Mouse (Mus musculus) C2C12 (cell line): ENCODE data around the gene Mmp17. TPM values are rescaled to one million over a fixed set of nuclear protein-coding genes. Genes with fewer than 3 reads are reported as not detected.
"Not testable (repeated sequence)": the region's sequence is repeated elsewhere in the genome, so short reads cannot be mapped to it uniquely, and the experiment has no call there.

Experiments
- H3K27me3 ChIP-seq: one replicate; pipeline ENCODE4 v1.6.1; 2011; ENCODE audit not compliant: control insufficient read depth, insufficient read depth, insufficient read length
- H3K36me3 ChIP-seq: one replicate; pipeline ENCODE4 v1.6.1; 2011; ENCODE audit not compliant: control insufficient read depth, insufficient read depth
- H3K4me3 ChIP-seq: one replicate; pipeline ENCODE4 v1.5.1; 2011; ENCODE audit warnings: mild to moderate bottlenecking, control low read depth; ENCODE audit not compliant: poor library complexity, insufficient read depth, severe bottlenecking
- H3K79me2 ChIP-seq: one replicate; pipeline ENCODE4 v1.6.1; 2011; ENCODE audit not compliant: control insufficient read depth, insufficient read depth
- H3K79me3 ChIP-seq: one replicate; pipeline ENCODE4 v1.6.1; 2011; ENCODE audit warnings: low read depth, control low read depth
- H3ac ChIP-seq: one replicate; pipeline ENCODE3; 2011; ENCODE audit warnings: low read depth; ENCODE audit not compliant: control insufficient read depth, insufficient read length
- CEBPB ChIP-seq: IDR thresholded peaks from one replicate; pipeline ENCODE4 v1.6.1; 2011; ENCODE audit warnings: low read depth, mild to moderate bottlenecking, control low read depth, moderate library complexity
- CTCF ChIP-seq: IDR thresholded peaks from one replicate; pipeline ENCODE4 v1.5.1; 2011; ENCODE audit not compliant: control insufficient read depth, insufficient read depth, insufficient read length
- FOSL1 ChIP-seq: IDR thresholded peaks from one replicate; pipeline ENCODE4 v1.8.0; 2011; ENCODE audit warnings: mild to moderate bottlenecking, low read length; ENCODE audit not compliant: poor library complexity, insufficient read depth, severe bottlenecking
- MAX ChIP-seq: IDR thresholded peaks from one replicate; pipeline ENCODE4 v1.6.1; 2011; ENCODE audit warnings: mild to moderate bottlenecking, control low read depth
- MYOD1 ChIP-seq: IDR thresholded peaks from one replicate; pipeline ENCODE4 v1.6.1; 2011; ENCODE audit warnings: low read depth; ENCODE audit not compliant: control insufficient read depth, insufficient read length
- MYOG ChIP-seq: IDR thresholded peaks from one replicate; pipeline ENCODE4 v1.6.1; 2011; ENCODE audit not compliant: control insufficient read depth, insufficient read length; ENCODE audit errors: extremely low read depth
- USF1 ChIP-seq: IDR thresholded peaks from one replicate; pipeline ENCODE4 v1.6.1; 2011; ENCODE audit warnings: low read depth, mild to moderate bottlenecking, control low read depth, moderate library complexity
- polyA plus RNA-seq: library from polyadenylated mRNA; unstranded; fragments of >200 nt; fragmentation: generic; extraction: Trizol; gene quantifications from one replicate; pipeline ENCODE4 v1.2.1, GENCODE M21; 2012; ENCODE audit warnings: missing spikeins

Gene Mmp17
- polyA plus RNA-seq, 1 experiment: 0.26 TPM

GRCm38 (mm10) chr5:129626099-129626498 lies 42.1 kb downstream of the Mmp17 start:
- Histone ChIP-seq H3K79me2 (no peaks in the 10 kb centered on the region), H3K79me3 (no peaks in the 10 kb centered on the region), H3ac (no peak overlapping the region), H3K4me3 (no peak overlapping the region), H3K36me3 (no peaks in the 10 kb centered on the region), H3K27me3 (peaks cover 10% of the 10 kb centered on the region)
- no peak for TF ChIP-seq USF1
- no peak for TF ChIP-seq MYOG

DNA sequence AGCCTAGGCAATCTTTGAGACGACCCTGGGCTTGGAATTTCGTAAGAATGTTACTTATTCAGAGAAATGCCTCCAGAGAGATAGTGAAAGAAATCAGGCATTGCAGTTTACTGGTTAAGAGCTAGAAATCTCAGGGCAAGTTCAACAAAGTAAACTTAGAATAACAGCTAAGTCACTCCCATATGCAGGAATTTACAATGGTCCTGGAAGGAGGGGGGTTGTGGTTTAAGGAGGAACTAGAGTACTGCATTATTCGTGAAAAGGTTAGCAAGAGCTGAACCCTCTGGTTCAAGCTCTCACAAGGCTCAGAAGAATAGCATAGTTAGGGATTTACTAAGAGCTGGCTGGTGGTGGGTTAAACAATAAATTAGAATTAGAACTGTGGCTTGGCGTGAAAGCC lies 42.6 kb downstream of the Mmp17 start:
- not testable (repeated sequence) for H3K79me3 ChIP-seq, H3K36me3 ChIP-seq, H3ac ChIP-seq, H3K79me2 ChIP-seq, H3K4me3 ChIP-seq
- peaks cover 10% of the 10 kb centered on the region for H3K27me3 ChIP-seq

DNA sequence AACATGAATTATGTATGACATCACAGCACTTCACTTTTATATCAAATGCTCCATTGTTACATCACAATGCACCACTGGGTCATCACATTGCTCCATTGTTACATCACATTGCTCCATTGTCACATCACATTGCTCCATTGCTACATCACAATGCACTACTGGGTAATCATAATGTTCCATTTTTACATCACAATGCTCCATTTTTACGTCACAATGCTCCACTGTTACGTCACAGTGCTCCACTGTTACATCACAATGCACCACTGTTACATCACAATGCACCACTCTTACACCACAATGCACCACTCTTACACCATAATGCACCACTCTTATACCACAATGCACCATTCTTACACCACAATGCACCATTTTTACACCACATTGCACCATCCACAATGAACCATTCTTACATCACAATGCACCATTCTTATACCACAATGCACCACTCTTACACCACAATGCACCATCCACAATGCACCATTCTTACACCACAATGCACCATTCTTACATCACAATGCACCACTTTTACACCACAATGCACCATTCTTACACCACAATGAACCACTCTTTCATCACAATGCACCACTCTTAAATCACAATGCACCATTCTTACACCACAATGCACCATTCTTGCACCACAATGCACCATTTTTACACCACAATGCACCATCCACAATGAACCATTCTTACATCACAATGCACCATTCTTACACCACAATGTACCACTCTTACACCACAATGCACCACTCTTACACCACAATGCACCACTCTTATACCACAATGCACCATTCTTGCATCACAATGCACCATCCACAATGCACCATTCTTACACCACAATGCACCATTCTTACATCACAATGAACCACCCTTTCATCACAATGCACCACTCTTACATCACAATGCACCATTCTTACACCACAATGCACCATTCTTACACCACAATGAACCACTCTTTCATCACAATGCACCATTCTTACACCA lies 48.6 kb downstream of the Mmp17 start:
- peaks cover 10% of the 10 kb centered on the region for H3K27me3 ChIP-seq
- not testable (repeated sequence) for H3K36me3 ChIP-seq, H3K4me3 ChIP-seq, H3ac ChIP-seq, H3K79me3 ChIP-seq, H3K79me2 ChIP-seq

- Histone ChIP-seq H3K36me3 (no peaks in the 10 kb centered on the region), H3K4me3 (no peak overlapping the region), H3ac (no peak overlapping the region)
These were observed 66.9 kb downstream of the Mmp17 start for GRCm38 (mm10) chr5:129650858-129651257.

GRCm38 (mm10) chr5:129657016-129657415 lies 73.0 kb downstream of the Mmp17 start:
- Histone ChIP-seq H3K4me3 (no peak overlapping the region), H3K27me3 (no peaks in the 10 kb centered on the region), H3K36me3 (peaks cover 39% of the 10 kb centered on the region), H3ac (no peak overlapping the region), H3K79me3 (no peaks in the 10 kb centered on the region), H3K79me2 (peaks cover 2% of the 10 kb centered on the region)
- no peak for TF ChIP-seq CTCF
- TF ChIP-seq MYOD1: no peak
- TF ChIP-seq FOSL1: no peak
- no peak for TF ChIP-seq USF1
- no peak for TF ChIP-seq MYOG
- no peak for TF ChIP-seq MAX
- TF ChIP-seq CEBPB: no peak

More at GRCm38 (mm10) chr5:129650858-129651257, 66.9 kb downstream of the Mmp17 start:
- Histone ChIP-seq H3K27me3 (no peaks in the 10 kb centered on the region), H3K79me3 (no peaks in the 10 kb centered on the region), H3K79me2 (no peaks in the 10 kb centered on the region)
- TF ChIP-seq FOSL1 (no peak), MYOD1 (no peak), MYOG (no peak), USF1 (no peak), CTCF (no peak), CEBPB (no peak), MAX (no peak)

DNA sequence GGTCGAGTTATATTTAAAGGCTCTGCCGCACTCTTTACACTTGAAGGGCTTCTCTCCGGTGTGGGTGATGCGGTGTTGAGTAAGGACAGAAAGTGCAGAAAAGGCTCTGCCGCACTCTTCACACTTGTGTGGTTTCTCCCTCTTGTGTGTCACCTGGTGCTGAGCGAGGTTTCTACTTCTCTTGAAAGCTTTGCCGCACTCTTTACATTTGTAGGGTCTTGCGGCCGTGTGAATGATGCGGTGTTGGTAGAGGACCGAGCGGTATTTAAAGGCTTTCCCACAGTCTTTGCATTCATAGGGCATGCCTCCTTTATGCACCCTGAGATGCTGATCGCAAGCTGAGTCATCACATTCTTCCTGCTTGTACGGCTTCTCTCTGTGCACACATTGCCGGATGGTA lies 74.0 kb downstream of the Mmp17 start:
- Histone ChIP-seq H3K36me3 (peaks cover 39% of the 10 kb centered on the region), H3ac (no peak overlapping the region), H3K4me3 (no peak overlapping the region), H3K79me2 (peaks cover 12% of the 10 kb centered on the region), H3K27me3 (no peaks in the 10 kb centered on the region), H3K79me3 (peaks cover 2% of the 10 kb centered on the region)
- TF ChIP-seq FOSL1 (no peak), CEBPB (no peak), MYOD1 (no peak), MAX (no peak), CTCF (no peak), MYOG (no peak), USF1 (no peak)

Other genes with a start within 250 kb of the Mmp17 start
- 29.1 TPM for gene Sfswap, start 82.9 kb upstream of the Mmp17 start, polyA plus RNA-seq
- 1.2 TPM for gene Zfp11, start 85.9 kb downstream of the Mmp17 start, polyA plus RNA-seq
- not detected for gene Sept14, start 124.3 kb downstream of the Mmp17 start, polyA plus RNA-seq
- 146 TPM for gene Mrps17, start 131.3 kb downstream of the Mmp17 start, polyA plus RNA-seq
- 31.9 TPM for gene Nipsnap2, start 140.9 kb downstream of the Mmp17 start, polyA plus RNA-seq
- gene Psph, start 203.3 kb downstream of the Mmp17 start, polyA plus RNA-seq: 131 TPM